Mouse (Mus musculus) heart, embryonic 14.5 days (tissue): ENCODE measurements at regions not wholly inside any gene's neighbourhood (a gene's known extent, or its start where the extent isn't known, plus 50 kb on each side); places are given as distances from the start of the nearest gene placed in this dataset.

Experiments
- ATAC-seq: fragments of 200-750 bp; cut with Nextera tagmentation; 2 replicates; pipeline ENCODE4 v1.8.0; 2017; ENCODE audit warnings: low read depth, moderate TSS enrichment; ENCODE audit not compliant: insufficient number of reproducible peaks, insufficient read depth, low FRiP score
- H3K27ac ChIP-seq, 2 experiments: fragments of 200-500 bp in 1 of 2; fragments of 300-500 bp in 1 of 2; sonication (generic) in 1 of 2; replicated peaks in 1 of 2; 2 replicates each; pipeline ENCODE4 v1.5.1; 2012 to 2014; ENCODE audit warnings: low read depth in 2 of 2, low read length in 2 of 2, control low read depth in 1 of 2, mild to moderate bottlenecking in 1 of 2, mixed read lengths in 1 of 2; ENCODE audit not compliant: control insufficient read depth in 1 of 2, insufficient read depth in 1 of 2
- H3K27me3 ChIP-seq: fragments of 300-500 bp; sonication (generic); 2 replicates; pipeline ENCODE4 v1.6.1; 2014; ENCODE audit warnings: mild to moderate bottlenecking, low read length, control low read depth; ENCODE audit not compliant: control insufficient read depth, insufficient read depth
- H3K36me3 ChIP-seq: fragments of 300-500 bp; sonication (generic); 2 replicates; pipeline ENCODE4 v1.6.1; 2014; ENCODE audit warnings: mild to moderate bottlenecking, control low read depth, low read length, mixed read lengths; ENCODE audit not compliant: control insufficient read depth, insufficient read depth
- H3K4me1 ChIP-seq, 2 experiments: fragments of 200-500 bp in 1 of 2; fragments of 300-500 bp in 1 of 2; sonication (generic) in 1 of 2; 2 replicates each; pipeline ENCODE4 v1.6.1; 2012 to 2014; ENCODE audit warnings: low read length in 2 of 2, control low read depth in 1 of 2, mixed read lengths in 1 of 2; ENCODE audit not compliant: control insufficient read depth in 2 of 2, insufficient read depth in 2 of 2
- H3K4me2 ChIP-seq: fragments of 300-500 bp; sonication (generic); 2 replicates; pipeline ENCODE4 v1.6.1; 2014; ENCODE audit warnings: mild to moderate bottlenecking, low read length
- H3K4me3 ChIP-seq, 2 experiments: fragments of 200-500 bp in 1 of 2; fragments of 300-500 bp in 1 of 2; sonication (generic) in 1 of 2; 2 replicates each; pipeline ENCODE4 v1.5.1; 2012 to 2014; ENCODE audit warnings: low read length in 2 of 2, mild to moderate bottlenecking in 2 of 2, control low read depth in 1 of 2, low read depth in 1 of 2, moderate library complexity in 1 of 2; ENCODE audit not compliant: control insufficient read depth in 1 of 2, insufficient read depth in 1 of 2
- H3K9ac ChIP-seq: fragments of 300-500 bp; sonication (generic); 2 replicates; pipeline ENCODE4 v1.6.1; 2014; ENCODE audit warnings: mild to moderate bottlenecking, low read length
- H3K9me3 ChIP-seq: fragments of 300-500 bp; sonication (generic); 2 replicates; pipeline ENCODE4 v1.6.1; 2016; ENCODE audit warnings: low read length, control low read depth; ENCODE audit not compliant: control insufficient read depth
- WGBS: fragments of 180-500 bp; shearing (Covaris S2); extraction: QIAGEN DNeasy Blood & Tissue Kit; methylation state at CpG from one replicate; pipeline ENCODE4 v1.1.7; 2014; 5-methylcytosine and 5-hydroxymethylcytosine counted together

GRCm38 (mm10) chr8:92072254-92072615 lies 270.4 kb upstream of the Irx3 start:
- Histone ChIP-seq H3K4me2 (no peak overlapping the region), H3K4me1 (no peaks in the 10 kb centered on the region; a peak in 1 of 4 replicates), H3K27me3 (peaks cover 28% of the 10 kb centered on the region), H3K4me3 (no peak overlapping the region), H3K27ac (no peak overlapping the region), H3K9me3 (no peaks in the 10 kb centered on the region), H3K9ac (no peak overlapping the region), H3K36me3 (no peaks in the 10 kb centered on the region)
- ATAC-seq = no peak
- WGBS = 29% methylated on average over 6 of the region's 6 CpGs

DNA sequence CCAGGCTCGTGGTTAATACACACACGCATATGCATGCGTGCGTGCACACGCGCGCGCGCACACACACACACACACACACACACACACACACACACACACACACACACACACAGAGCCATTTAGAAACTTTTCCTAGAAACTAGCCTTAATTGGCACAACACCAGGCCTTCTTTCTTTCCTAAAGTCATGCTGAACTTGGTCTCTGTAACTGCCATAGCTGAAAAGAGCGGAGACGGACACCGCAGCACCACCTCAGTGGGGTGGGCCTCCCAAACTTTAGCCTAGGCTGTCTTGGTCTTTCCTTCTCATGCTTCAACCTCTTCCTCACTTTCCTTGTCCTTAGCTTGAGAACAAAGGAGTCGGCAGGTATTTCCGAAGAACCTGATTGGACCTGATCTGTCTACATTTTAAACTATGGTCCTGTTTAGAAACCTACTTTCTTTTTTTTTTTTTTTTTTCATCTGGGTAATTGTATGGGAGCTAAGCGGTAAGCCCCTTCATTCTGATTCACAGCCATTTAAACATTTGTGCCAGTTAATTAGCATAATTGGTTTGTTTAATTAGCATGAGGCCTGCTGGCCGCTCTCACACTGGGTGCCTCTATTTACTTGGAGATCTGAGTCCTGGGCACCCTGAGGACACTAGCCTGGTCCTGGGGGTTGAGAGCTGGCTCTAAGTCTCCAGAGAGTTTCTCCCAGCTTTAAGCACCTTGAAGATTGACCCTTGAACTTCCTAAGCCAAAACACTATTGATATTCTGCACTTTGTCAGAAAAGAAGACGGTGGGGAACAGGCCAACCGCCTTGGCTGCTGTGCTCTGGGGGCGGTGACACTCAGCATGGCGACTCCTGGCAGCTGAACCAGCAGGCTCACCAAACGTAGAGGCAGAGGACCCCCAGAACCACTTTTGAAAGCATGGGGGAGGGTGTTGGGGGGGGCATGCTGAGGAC lies 269.7 kb upstream of the Irx3 start:
- WGBS = 61% methylated on average over 21 of the region's 21 CpGs
- Histone ChIP-seq H3K36me3 (no peaks in the 10 kb centered on the region), H3K4me1 (no peaks in the 10 kb centered on the region; a peak in 1 of 4 replicates), H3K4me2 (no peak overlapping the region), H3K4me3 (no peak overlapping the region), H3K9me3 (no peaks in the 10 kb centered on the region), H3K9ac (no peak overlapping the region), H3K27ac (no peak overlapping the region), H3K27me3 (peaks cover 28% of the 10 kb centered on the region)
- no peak for ATAC-seq

GRCm38 (mm10) chr8:92070704-92071103 lies 268.8 kb upstream of the Irx3 start:
- ATAC-seq = no peak
- no peak overlapping the region for H3K9ac ChIP-seq
- no peak overlapping the region for H3K4me2 ChIP-seq
- no peak overlapping the region for H3K27ac ChIP-seq
- WGBS = 56% methylated on average over 8 of the region's 8 CpGs
- peaks cover 0 to under 1% of the 10 kb centered on the region in 2 experiments; a peak in 1 of 4 replicates for H3K4me1 ChIP-seq
- H3K9me3 ChIP-seq = no peaks in the 10 kb centered on the region
- peaks cover 28% of the 10 kb centered on the region for H3K27me3 ChIP-seq
- no peaks in the 10 kb centered on the region for H3K36me3 ChIP-seq
- H3K4me3 ChIP-seq = no peak overlapping the region

GRCm38 (mm10) chr8:92066435-92066834 lies 264.6 kb upstream of the Irx3 start:
- 42% methylated on average over 8 of the region's 8 CpGs for WGBS
- H3K27me3 ChIP-seq = peaks cover 28% of the 10 kb centered on the region
- no peak for ATAC-seq

GRCm38 (mm10) chr8:92065554-92066239 lies 263.8 kb upstream of the Irx3 start:
- H3K9me3 ChIP-seq = no peaks in the 10 kb centered on the region
- no peak overlapping the region for H3K9ac ChIP-seq
- no peak overlapping the region for H3K4me3 ChIP-seq
- H3K4me1 ChIP-seq = peaks cover 0 to 2% of the 10 kb centered on the region in 2 experiments; a peak in 1 of 4 replicates
- WGBS = 40% methylated on average over 9 of the region's 9 CpGs
- H3K27ac ChIP-seq = no peak overlapping the region
- ATAC-seq = no peak
- peaks cover 21% of the 10 kb centered on the region for H3K27me3 ChIP-seq
- H3K36me3 ChIP-seq = no peaks in the 10 kb centered on the region
- H3K4me2 ChIP-seq = no peak overlapping the region

More at GRCm38 (mm10) chr8:92066435-92066834, 264.6 kb upstream of the Irx3 start:
- Histone ChIP-seq H3K36me3 (no peaks in the 10 kb centered on the region), H3K4me1 (peaks cover 0 to 2% of the 10 kb centered on the region in 2 experiments; a peak in 1 of 4 replicates), H3K9ac (no peak overlapping the region), H3K27ac (no peak overlapping the region), H3K4me2 (no peak overlapping the region), H3K9me3 (no peaks in the 10 kb centered on the region), H3K4me3 (no peak overlapping the region)

DNA sequence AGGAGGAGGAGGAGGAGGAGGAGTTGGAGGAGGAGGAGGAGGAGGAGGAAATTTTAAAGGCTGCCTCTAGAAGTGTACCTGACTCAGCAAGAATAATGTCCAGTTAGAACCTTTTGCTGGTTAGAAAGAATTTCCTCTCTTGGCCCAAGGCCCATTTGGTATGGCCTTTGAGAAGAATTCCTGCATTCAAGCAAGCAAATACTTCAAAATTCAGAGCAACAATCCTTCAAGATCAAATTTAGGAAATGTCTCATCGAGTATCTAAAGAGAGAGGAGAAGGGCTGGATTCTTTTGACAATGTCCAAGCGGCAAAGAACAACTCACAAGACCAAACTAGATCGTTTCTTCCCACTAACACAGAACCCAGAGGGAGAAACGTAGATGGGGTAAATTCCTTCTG lies 263.1 kb upstream of the Irx3 start:
- 40% methylated on average over 4 of the region's 4 CpGs for WGBS
- H3K4me3 ChIP-seq = no peak overlapping the region
- H3K9ac ChIP-seq = no peak overlapping the region
- H3K9me3 ChIP-seq = no peaks in the 10 kb centered on the region
- H3K4me2 ChIP-seq = no peak overlapping the region
- H3K4me1 ChIP-seq = peaks cover 0 to 2% of the 10 kb centered on the region in 2 experiments; a peak in 1 of 4 replicates
- no peak overlapping the region for H3K27ac ChIP-seq
- H3K27me3 ChIP-seq = peaks cover 14% of the 10 kb centered on the region; the same call in 1 of the 2 replicates
- H3K36me3 ChIP-seq = no peaks in the 10 kb centered on the region
- ATAC-seq = no peak

- Histone ChIP-seq H3K4me1 (peaks cover 0 to 2% of the 10 kb centered on the region in 2 experiments; a peak in 1 of 4 replicates), H3K9ac (no peak overlapping the region), H3K9me3 (no peaks in the 10 kb centered on the region), H3K27me3 (peaks cover 9% of the 10 kb centered on the region; the same call in 1 of the 2 replicates), H3K27ac (no peak overlapping the region), H3K4me2 (no peak overlapping the region), H3K4me3 (no peak overlapping the region), H3K36me3 (no peaks in the 10 kb centered on the region)
- 49% methylated on average over 9 of the region's 9 CpGs for WGBS
- ATAC-seq = no peak
These were observed 262.4 kb upstream of the Irx3 start for GRCm38 (mm10) chr8:92064175-92064821.
